Mouse (Mus musculus): ENCODE measurements at regions not wholly inside any gene's neighbourhood (a gene's known extent, or its start where the extent isn't known, plus 50 kb on each side); places are given as distances from the start of the nearest gene placed in this dataset.
"Not testable (repeated sequence)": the region's sequence is repeated elsewhere in the genome, so short reads cannot be mapped to it uniquely, and the experiment has no call there.

- DNase-seq (ENCODE audit: low read depth), result no peak
Observed at GRCm38 (mm10) chr11:27105920-27106319, 512.1 kb upstream of the Vrk2 start.

GRCm38 (mm10) chr11:27102906-27103305 lies 509.1 kb upstream of the Vrk2 start:
- no peak for DNase-seq (ENCODE audit: low read depth)

- DNase-seq (ENCODE audit: low read depth), result no peak
Observed at GRCm38 (mm10) chr11:27102045-27102444, 508.2 kb upstream of the Vrk2 start.

- no peak for DNase-seq (ENCODE audit: low read depth)
Observed at GRCm38 (mm10) chr11:27096615-27097014, 502.8 kb upstream of the Vrk2 start.

- DNase-seq (ENCODE audit: low read depth), result not testable (repeated sequence)
Observed at GRCm38 (mm10) chr11:27095460-27095859, 501.7 kb upstream of the Vrk2 start.

GRCm38 (mm10) chr11:27086516-27086915 lies 492.7 kb upstream of the Vrk2 start:
- no peak for DNase-seq (ENCODE audit: low read depth)

- DNase-seq (ENCODE audit: low read depth), result no peak
Observed at GRCm38 (mm10) chr11:27081188-27081587, 487.4 kb upstream of the Vrk2 start.

GRCm38 (mm10) chr11:27070381-27070780 lies 476.6 kb upstream of the Vrk2 start:
- DNase-seq (ENCODE audit: low read depth), result no peak

GRCm38 (mm10) chr11:27027243-27027852 lies 433.5 kb upstream of the Vrk2 start:
- no peak for DNase-seq (ENCODE audit: low read depth)

- DNase-seq (ENCODE audit: low read depth), result no peak
Observed at GRCm38 (mm10) chr11:27025500-27025899, 431.7 kb upstream of the Vrk2 start.

- no peak for DNase-seq (ENCODE audit: low read depth)
Observed at GRCm38 (mm10) chr11:26996292-26997099, 402.7 kb upstream of the Vrk2 start.

GRCm38 (mm10) chr11:26981216-26981615 lies 387.4 kb upstream of the Vrk2 start:
- DNase-seq (ENCODE audit: low read depth), result no peak

GRCm38 (mm10) chr11:26972533-26973081 lies 378.8 kb upstream of the Vrk2 start:
- DNase-seq (ENCODE audit: low read depth), result no peak

- DNase-seq (ENCODE audit: low read depth), result no peak
Observed at GRCm38 (mm10) chr11:26971161-26971560, 377.4 kb upstream of the Vrk2 start.

- DNase-seq (ENCODE audit: low read depth), result no peak
Observed at GRCm38 (mm10) chr11:26967427-26967826, 373.6 kb upstream of the Vrk2 start.

- no peak for DNase-seq (ENCODE audit: low read depth)
Observed at GRCm38 (mm10) chr11:26962928-26963667, 369.3 kb upstream of the Vrk2 start.

- DNase-seq (ENCODE audit: low read depth), result no peak
Observed at GRCm38 (mm10) chr11:26962040-26962927, 368.5 kb upstream of the Vrk2 start.

- DNase-seq (ENCODE audit: low read depth), result peak; percentile 70
Observed at GRCm38 (mm10) chr11:26961336-26961980, 367.7 kb upstream of the Vrk2 start.

GRCm38 (mm10) chr11:26956153-26956552 lies 362.4 kb upstream of the Vrk2 start:
- DNase-seq (ENCODE audit: low read depth), result no peak

- DNase-seq (ENCODE audit: low read depth), result no peak
Observed at GRCm38 (mm10) chr11:26931766-26932165, 338.0 kb upstream of the Vrk2 start.

- no peak for DNase-seq (ENCODE audit: low read depth)
Observed at GRCm38 (mm10) chr11:26907099-26907498, 313.3 kb upstream of the Vrk2 start.

Measured in induced T-regulatory cell, adult 2 months (primary cell).